Mouse (Mus musculus): ENCODE results near the gene Gm1993. TPM values are rescaled to one million over a fixed set of nuclear protein-coding genes. Genes with fewer than 3 reads are reported as not detected.
"Not testable (repeated sequence)": the region's sequence is repeated elsewhere in the genome, so short reads cannot be mapped to it uniquely, and the experiment has no call there.

Gene Gm1993
- total RNA-seq (2021) = not detected
- long read RNA-seq, experiment 1 = 0 reads
- long read RNA-seq, experiment 2 = 0 reads

DNA sequence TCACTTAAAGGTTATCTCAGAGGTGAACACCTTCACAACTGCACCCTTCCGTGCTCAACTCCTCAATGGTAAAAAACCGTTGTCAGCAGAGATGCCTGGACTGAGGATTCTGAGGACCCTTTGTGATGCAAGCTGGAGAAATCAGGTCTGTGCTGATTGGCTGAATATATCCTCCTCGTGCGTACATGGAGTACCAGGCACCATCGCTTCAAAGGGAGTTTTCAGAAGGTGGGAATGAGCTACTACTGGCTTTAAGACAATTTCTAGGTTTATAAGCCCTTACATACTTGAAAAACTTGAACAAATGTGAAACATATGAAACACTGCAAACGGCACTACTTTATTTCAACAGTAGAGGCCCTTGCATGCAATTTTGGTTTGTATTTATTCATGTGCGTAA is at the start of gene Gm1993:
Gene Gm1993, minus strand, starts transcription at position 101 of the 400 bp plus-strand sequence.
- not testable (repeated sequence) for DNase-seq

Measured in gastrocnemius, postnatal 25 days (tissue).